Mouse (Mus musculus): ENCODE results near the gene A4gnt.

Gene A4gnt

GRCm38 (mm10) chr9:99636776-99637175 lies 24.5 kb downstream of the A4gnt start:
- DNase-seq, result peak in 1 of 2 experiments; percentile 10

GRCm38 (mm10) chr9:99637227-99637626 lies 24.9 kb downstream of the A4gnt start:
- DNase-seq, result no peak

- no peak for DNase-seq
Measured at GRCm38 (mm10) chr9:99637736-99638135, 25.4 kb downstream of the A4gnt start.

GRCm38 (mm10) chr9:99639957-99640356 lies 27.7 kb downstream of the A4gnt start:
- DNase-seq, result no peak

GRCm38 (mm10) chr9:99645416-99645815 lies 33.1 kb downstream of the A4gnt start:
- no peak for DNase-seq

GRCm38 (mm10) chr9:99646102-99646501 lies 33.8 kb downstream of the A4gnt start:
- DNase-seq, result no peak

GRCm38 (mm10) chr9:99660756-99661155 lies 48.5 kb downstream of the A4gnt start:
- no peak for DNase-seq

- no peak for DNase-seq
Measured at GRCm38 (mm10) chr9:99661606-99662166, 49.4 kb downstream of the A4gnt start.

GRCm38 (mm10) chr9:99662406-99662805 lies 50.1 kb downstream of the A4gnt start:
- DNase-seq, result peak; percentile 58 to 70

- DNase-seq, result peak in 1 of 2 experiments; percentile 5
Measured at GRCm38 (mm10) chr9:99662887-99663286, 50.6 kb downstream of the A4gnt start.

- DNase-seq, result no peak
Measured at GRCm38 (mm10) chr9:99667596-99667995, 55.3 kb downstream of the A4gnt start.

GRCm38 (mm10) chr9:99671603-99672002 lies 59.3 kb downstream of the A4gnt start:
- DNase-seq, result no peak

Measured in cerebellum, adult 18-20 months (tissue).